Mouse (Mus musculus) spleen, adult 2 months (tissue): Measurements from ENCODE around the gene Cfb.

Experiments
- CTCF ChIP-seq: fragments of 200-500 bp; IDR thresholded peaks from 2 replicates; pipeline ENCODE4 v1.5.1; 2011; ENCODE audit warnings: mild to moderate bottlenecking, inconsistent platforms; ENCODE audit not compliant: insufficient read depth, insufficient read length, insufficient replicate concordance; ENCODE audit errors: extremely low read depth
- POLR2A ChIP-seq: fragments of 200-500 bp; IDR thresholded peaks from 2 replicates; pipeline ENCODE4 v1.6.1; 2011; ENCODE audit warnings: low read depth, low read length, inconsistent platforms

DNA sequence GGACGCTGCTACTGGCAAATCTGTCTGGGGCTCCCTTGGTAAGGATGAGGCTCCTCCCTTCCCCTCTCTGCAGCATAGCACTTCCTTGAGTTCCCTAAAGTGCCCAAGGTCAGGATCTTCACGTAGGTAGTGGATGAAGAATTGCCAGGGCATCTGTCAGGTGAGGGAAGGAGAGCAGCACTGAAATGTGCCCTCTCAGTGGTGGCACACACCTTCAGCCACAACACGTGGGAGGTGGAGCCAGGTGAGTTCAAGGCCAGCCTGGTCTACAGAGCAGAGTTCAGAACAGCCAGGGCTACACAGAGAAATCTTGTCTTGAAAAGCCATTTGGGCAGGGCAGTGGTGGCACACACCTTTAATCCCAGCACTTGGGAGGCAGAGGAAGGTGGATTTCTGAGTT lies 7.6 kb downstream of the Cfb start:
- TF ChIP-seq CTCF (no peak), POLR2A (no peak)
